Mouse (Mus musculus) E14TG2a.4 (cell line): ENCODE results near the gene Ing1.

ENCODE experiments used
- CTCF ChIP-seq: conservative IDR thresholded peaks from 2 replicates; pipeline ENCODE4 v1.5.1; 2014; ENCODE audit warnings: low read length
- NANOG ChIP-seq: IDR thresholded peaks from 2 replicates; pipeline ENCODE4 v1.6.1; 2014; ENCODE audit warnings: borderline replicate concordance, low read length, mixed read lengths
- POU5F1 ChIP-seq: IDR thresholded peaks from 2 replicates; pipeline ENCODE4 v1.6.1; 2014; ENCODE audit warnings: low read length, borderline replicate concordance

- TF ChIP-seq CTCF = no peak
- TF ChIP-seq POU5F1 = no peak
- no peak for TF ChIP-seq NANOG
These were observed 25.1 kb upstream of the Ing1 start for GRCm38 (mm10) chr8:11530155-11530770.
